Mouse (Mus musculus): Measurements from ENCODE around the gene Add3. TPM values are rescaled to one million over a fixed set of nuclear protein-coding genes. Genes with fewer than 3 reads are reported as not detected.

The Add3 gene
- polyA plus RNA-seq, 1 experiment from 2014 or later, result 48.5 TPM

GRCm38 (mm10) chr19:53140804-53141250 is 584 bp downstream of the Add3 start:
- no peaks in the 10 kb centered on the region for H3K36me3 ChIP-seq (replicated peaks)
- no peak overlapping the region for H3K27ac ChIP-seq
- no peaks in the 10 kb centered on the region for H3K9me3 ChIP-seq
- ATAC-seq (ENCODE audit: low FRiP score), result no peak
- 5% methylated on average over 6 of the region's 6 CpGs for WGBS
- H3K4me2 ChIP-seq, result peak overlapping the region; percentile 89
- peak overlapping the region; percentile 40 for H3K9ac ChIP-seq
- peaks cover 48% of the 10 kb centered on the region for H3K4me1 ChIP-seq
- peak overlapping the region; percentile 90 for H3K4me3 ChIP-seq (replicated peaks)
- peaks cover 21% of the 10 kb centered on the region for H3K27me3 ChIP-seq

- peaks cover 42% of the 10 kb centered on the region for H3K4me1 ChIP-seq
- no peaks in the 10 kb centered on the region for H3K36me3 ChIP-seq (replicated peaks)
- H3K27ac ChIP-seq, result peak overlapping the region; percentile 69; the same call in 1 of the 2 replicates
- WGBS, result under 1% methylated on average over 23 of the region's 23 CpGs
- H3K9ac ChIP-seq, result peak overlapping the region; percentile 50
- peak; percentile 10; the same call in 1 of the 2 replicates for ATAC-seq (ENCODE audit: low FRiP score)
- H3K4me3 ChIP-seq (replicated peaks), result peak overlapping the region; percentile 90
- H3K9me3 ChIP-seq, result no peaks in the 10 kb centered on the region
- peaks cover 21% of the 10 kb centered on the region for H3K27me3 ChIP-seq
- peak overlapping the region; percentile 89 for H3K4me2 ChIP-seq
These were observed 1.2 kb downstream of the Add3 start for GRCm38 (mm10) chr19:53141251-53142072.

- H3K4me1 ChIP-seq, result peaks cover 38% of the 10 kb centered on the region
- ATAC-seq (ENCODE audit: low FRiP score), result peak; percentile 94
- under 1% methylated on average over 80 of the region's 84 CpGs for WGBS
These were observed 2.2 kb downstream of the Add3 start for GRCm38 (mm10) chr19:53142190-53143107.

GRCm38 (mm10) chr19:53143108-53143971 is 3.1 kb downstream of the Add3 start:
- ATAC-seq (ENCODE audit: low FRiP score), result no peak; the same call in 1 of the 2 replicates
- H3K27ac ChIP-seq, result peak overlapping the region; percentile 77
- peak overlapping the region; percentile 90 for H3K4me3 ChIP-seq (replicated peaks)
- peaks cover 38% of the 10 kb centered on the region for H3K4me1 ChIP-seq
- peak overlapping the region; percentile 87 for H3K9ac ChIP-seq
- no peaks in the 10 kb centered on the region for H3K9me3 ChIP-seq
- WGBS, result 1% methylated on average over 39 of the region's 48 CpGs
- peak overlapping the region; percentile 89 for H3K4me2 ChIP-seq
- H3K36me3 ChIP-seq (replicated peaks), result no peaks in the 10 kb centered on the region
- H3K27me3 ChIP-seq, result peaks cover 21% of the 10 kb centered on the region

More at GRCm38 (mm10) chr19:53142190-53143107, 2.2 kb downstream of the Add3 start:
- peak overlapping the region; percentile 90 for H3K4me3 ChIP-seq (replicated peaks)
- peak overlapping the region; percentile 89 for H3K4me2 ChIP-seq
- no peaks in the 10 kb centered on the region for H3K36me3 ChIP-seq (replicated peaks)
- no peaks in the 10 kb centered on the region for H3K9me3 ChIP-seq
- H3K9ac ChIP-seq, result peak overlapping the region; percentile 87
- peaks cover 21% of the 10 kb centered on the region for H3K27me3 ChIP-seq
- peak overlapping the region; percentile 77 for H3K27ac ChIP-seq

GRCm38 (mm10) chr19:53145075-53145474 is 4.8 kb downstream of the Add3 start:
- WGBS, result 29% methylated on average over 2 of the region's 2 CpGs
- Histone ChIP-seq H3K36me3 (replicated peaks) (no peaks in the 10 kb centered on the region), H3K4me1 (peaks cover 44% of the 10 kb centered on the region)

GRCm38 (mm10) chr19:53149381-53149780 is 9.1 kb downstream of the Add3 start:
- peaks cover 12% of the 10 kb centered on the region for H3K4me1 ChIP-seq
- no peak overlapping the region for H3K4me3 ChIP-seq (replicated peaks)
- H3K27ac ChIP-seq, result no peak overlapping the region
- WGBS, result 8% methylated on average over 3 of the region's 3 CpGs
- no peak overlapping the region for H3K4me2 ChIP-seq
- ATAC-seq (ENCODE audit: low FRiP score), result no peak
- no peaks in the 10 kb centered on the region for H3K36me3 ChIP-seq (replicated peaks)
- no peaks in the 10 kb centered on the region for H3K27me3 ChIP-seq
- H3K9me3 ChIP-seq, result no peaks in the 10 kb centered on the region
- H3K9ac ChIP-seq, result no peak overlapping the region

More at GRCm38 (mm10) chr19:53145075-53145474, 4.8 kb downstream of the Add3 start:
- peaks cover 13% of the 10 kb centered on the region for H3K27me3 ChIP-seq
- no peak for ATAC-seq (ENCODE audit: low FRiP score)
- H3K4me3 ChIP-seq (replicated peaks), result no peak overlapping the region
- no peak overlapping the region for H3K4me2 ChIP-seq
- H3K27ac ChIP-seq, result no peak overlapping the region
- H3K9me3 ChIP-seq, result no peaks in the 10 kb centered on the region
- no peak overlapping the region for H3K9ac ChIP-seq

- no peak overlapping the region for H3K9ac ChIP-seq
- 85% methylated on average over 4 of the region's 4 CpGs for WGBS
- no peak overlapping the region for H3K4me3 ChIP-seq (replicated peaks)
- H3K27me3 ChIP-seq, result no peaks in the 10 kb centered on the region
- H3K4me1 ChIP-seq, result peaks cover 7% of the 10 kb centered on the region
- H3K9me3 ChIP-seq, result no peaks in the 10 kb centered on the region
- no peak overlapping the region for H3K27ac ChIP-seq
- H3K4me2 ChIP-seq, result no peak overlapping the region
- ATAC-seq (ENCODE audit: low FRiP score), result no peak
- H3K36me3 ChIP-seq (replicated peaks), result no peaks in the 10 kb centered on the region
These were observed 12.2 kb downstream of the Add3 start for GRCm38 (mm10) chr19:53152451-53152850.

GRCm38 (mm10) chr19:53153096-53153495 is 12.9 kb downstream of the Add3 start:
- H3K36me3 ChIP-seq (replicated peaks), result no peaks in the 10 kb centered on the region
- ATAC-seq (ENCODE audit: low FRiP score), result no peak
- H3K9ac ChIP-seq, result no peak overlapping the region
- H3K27ac ChIP-seq, result no peak overlapping the region
- H3K4me3 ChIP-seq (replicated peaks), result no peak overlapping the region
- H3K4me2 ChIP-seq, result no peak overlapping the region
- WGBS, result 90% methylated on average over 4 of the region's 4 CpGs
- no peaks in the 10 kb centered on the region for H3K27me3 ChIP-seq
- no peaks in the 10 kb centered on the region for H3K9me3 ChIP-seq
- H3K4me1 ChIP-seq, result peaks cover 7% of the 10 kb centered on the region

- H3K9me3 ChIP-seq, result no peaks in the 10 kb centered on the region
- no peak for ATAC-seq (ENCODE audit: low FRiP score)
- H3K4me1 ChIP-seq, result peaks cover 3% of the 10 kb centered on the region
- no peak overlapping the region for H3K27ac ChIP-seq
- H3K36me3 ChIP-seq (replicated peaks), result no peaks in the 10 kb centered on the region
- no peak overlapping the region for H3K4me2 ChIP-seq
- no peaks in the 10 kb centered on the region for H3K27me3 ChIP-seq
- no peak overlapping the region for H3K4me3 ChIP-seq (replicated peaks)
- no peak overlapping the region for H3K9ac ChIP-seq
- 89% methylated on average over 3 of the region's 3 CpGs for WGBS
These were observed 13.9 kb downstream of the Add3 start for GRCm38 (mm10) chr19:53154156-53154555.

GRCm38 (mm10) chr19:53156361-53156760 is 16.1 kb downstream of the Add3 start:
- no peaks in the 10 kb centered on the region for H3K4me1 ChIP-seq
- no peak overlapping the region for H3K27ac ChIP-seq
- no peaks in the 10 kb centered on the region for H3K27me3 ChIP-seq
- ATAC-seq (ENCODE audit: low FRiP score), result no peak
- 91% methylated on average over 3 of the region's 3 CpGs for WGBS
- H3K9ac ChIP-seq, result no peak overlapping the region
- no peak overlapping the region for H3K4me3 ChIP-seq (replicated peaks)
- H3K4me2 ChIP-seq, result no peak overlapping the region
- no peaks in the 10 kb centered on the region for H3K36me3 ChIP-seq (replicated peaks)
- no peaks in the 10 kb centered on the region for H3K9me3 ChIP-seq

- no peaks in the 10 kb centered on the region for H3K36me3 ChIP-seq (replicated peaks)
- 73% methylated on average over 5 of the region's 5 CpGs for WGBS
- H3K4me1 ChIP-seq, result no peaks in the 10 kb centered on the region
- H3K9ac ChIP-seq, result no peak overlapping the region
- ATAC-seq (ENCODE audit: low FRiP score), result no peak
- H3K9me3 ChIP-seq, result no peaks in the 10 kb centered on the region
- H3K27me3 ChIP-seq, result no peaks in the 10 kb centered on the region
- H3K27ac ChIP-seq, result no peak overlapping the region
- H3K4me3 ChIP-seq (replicated peaks), result no peak overlapping the region
- H3K4me2 ChIP-seq, result no peak overlapping the region
These were observed 16.9 kb downstream of the Add3 start for GRCm38 (mm10) chr19:53157176-53157575.
